Mouse (Mus musculus): ENCODE measurements at regions not wholly inside any gene's neighbourhood (a gene's known extent, or its start where the extent isn't known, plus 50 kb on each side); places are given as distances from the start of the nearest gene placed in this dataset.
A peak's percentile ranks its signal among the peaks of the same experiment; 100 is the strongest.

DNA sequence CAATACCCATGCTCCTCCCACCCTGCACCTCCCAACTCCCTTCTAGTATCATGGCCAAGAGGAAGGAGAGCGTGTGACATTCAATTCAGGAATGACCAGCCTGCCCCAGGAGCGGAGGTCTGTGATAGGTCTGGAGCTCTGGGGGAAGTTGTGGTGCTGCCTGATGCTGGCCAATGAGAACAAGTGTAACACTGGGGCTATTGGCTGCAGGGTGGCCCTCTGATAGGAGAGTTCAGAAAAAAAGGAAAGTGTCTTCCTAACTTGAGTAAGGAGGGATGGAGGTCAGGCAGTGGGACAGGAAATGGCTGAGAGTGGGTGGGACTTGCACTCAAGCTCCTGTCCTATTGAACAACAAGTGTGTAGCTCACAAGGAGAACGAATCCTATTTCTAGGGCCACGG, 111.7 kb upstream of the Rcn1 start:
- peaks cover 1 to 3% of the 10 kb centered on the region in 2 experiments; a peak in 1 of 4 replicates for H3K4me1 ChIP-seq (ENCODE audit: control insufficient read depth in 2 of 2, insufficient read depth in 2 of 2, low read length in 2 of 2, poor library complexity in 1 of 2)
- no peak overlapping the region; the same call in 1 of the 2 replicates for H3K9ac ChIP-seq (ENCODE audit: insufficient read depth, low read depth, low read length, poor library complexity, severe bottlenecking)
- H3K9me3 ChIP-seq (ENCODE audit: control insufficient read depth, insufficient read depth, low read depth, low read length), result no peaks in the 10 kb centered on the region
- H3K4me3 ChIP-seq (ENCODE audit: insufficient read depth in 1 of 2, low read depth in 1 of 2, low read length in 2 of 2, poor library complexity in 1 of 2, severe bottlenecking in 1 of 2), result peak overlapping the region; percentile 61 to 94
- peak; percentile 66 for DNase-seq (ENCODE audit: low read depth, low spot score)
- TF ChIP-seq MAFK (IDR thresholded peaks at IDR 0.05; ENCODE audit: insufficient read depth, low read depth, low read length), result no peak
- TF ChIP-seq CHD2 (IDR thresholded peaks at IDR 0.05; ENCODE audit: low read depth, low read length), result peak; percentile 68
- TF ChIP-seq ZC3H11A (IDR thresholded peaks at IDR 0.05; ENCODE audit: borderline replicate concordance, low read depth, low read length), result no peak
- no peak for TF ChIP-seq HCFC1 (IDR thresholded peaks at IDR 0.05; ENCODE audit: borderline replicate concordance, insufficient read depth, low read length)
- TF ChIP-seq ZNF384 (IDR thresholded peaks at IDR 0.05; ENCODE audit: low read depth, low read length), result peak; percentile 54; the same call in 1 of the 2 replicates
- no peaks in the 10 kb centered on the region for H3K36me3 ChIP-seq (ENCODE audit: control insufficient read depth, insufficient read depth, low read length, poor library complexity, severe bottlenecking)
- in situ Hi-C loops (cut with MboI; ENCODE audit: low sequenced_read_pairs in 2 of 2, unreplicated experiment in 2 of 2), result loop anchor here in 1 of 2 experiments (25.0 kb wide), 1 partner anchor 576 kb away; no protein-coding TSS in a partner anchor
- H3K27ac ChIP-seq (ENCODE audit: insufficient read depth, low read depth, low read length, poor library complexity, severe bottlenecking), result no peak overlapping the region

DNA sequence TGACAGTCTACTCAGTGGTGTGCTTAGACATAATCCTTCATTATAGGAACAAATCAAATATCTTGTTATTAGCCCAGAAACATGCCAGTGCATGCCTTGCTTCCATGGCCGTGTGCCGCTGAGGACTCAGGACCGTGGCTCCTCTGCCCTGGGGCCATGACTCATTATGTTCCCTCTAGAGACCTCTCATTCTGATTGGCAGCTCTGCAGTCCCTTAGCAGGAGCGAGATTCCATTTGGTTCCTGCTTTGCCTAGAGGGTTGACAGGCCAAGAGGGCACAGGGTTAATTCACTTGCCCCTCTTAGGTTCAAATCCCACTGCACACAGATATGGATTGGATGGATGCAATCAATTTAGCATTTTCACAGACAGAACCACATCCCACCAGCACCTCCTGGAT, 112.6 kb upstream of the Rcn1 start:
- H3K9ac ChIP-seq (ENCODE audit: insufficient read depth, low read depth, low read length, poor library complexity, severe bottlenecking), result peak overlapping the region; percentile 65; the same call in 1 of the 2 replicates
- in situ Hi-C loops (cut with MboI; ENCODE audit: low sequenced_read_pairs in 2 of 2, unreplicated experiment in 2 of 2), result loop anchor here in 1 of 2 experiments (25.0 kb wide), 1 partner anchor 576 kb away; no protein-coding TSS in a partner anchor

DNA sequence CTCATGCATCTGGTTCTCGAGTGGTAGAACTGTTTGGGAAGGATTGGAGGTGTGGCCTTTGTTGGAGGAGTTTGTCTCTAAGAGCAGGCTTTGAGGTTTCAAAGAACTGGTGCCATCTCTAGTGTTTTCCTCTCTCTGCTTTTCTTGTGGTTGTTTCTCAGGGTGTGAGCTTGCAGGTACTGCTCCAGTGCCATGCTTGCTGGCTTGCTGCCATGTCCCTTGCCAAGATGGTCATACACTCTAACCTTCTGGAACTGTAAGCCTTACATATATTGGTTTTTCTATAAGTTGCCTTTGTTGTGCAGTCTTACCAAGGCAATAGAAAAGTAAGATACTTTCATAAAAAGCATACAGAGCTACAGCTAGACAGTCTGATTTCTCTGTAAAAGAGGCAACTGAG, 115.1 kb upstream of the Rcn1 start:
- Histone ChIP-seq H3K4me3 (ENCODE audit: insufficient read depth in 1 of 2, low read depth in 1 of 2, low read length in 2 of 2, poor library complexity in 1 of 2, severe bottlenecking in 1 of 2) (no peak overlapping the region), H3K4me1 (ENCODE audit: control insufficient read depth in 2 of 2, insufficient read depth in 2 of 2, low read length in 2 of 2, poor library complexity in 1 of 2) (peaks cover 1 to 3% of the 10 kb centered on the region in 2 experiments; a peak in 1 of 4 replicates), H3K9ac (ENCODE audit: insufficient read depth, low read depth, low read length, poor library complexity, severe bottlenecking) (no peak overlapping the region), H3K36me3 (ENCODE audit: control insufficient read depth, insufficient read depth, low read length, poor library complexity, severe bottlenecking) (no peaks in the 10 kb centered on the region), H3K9me3 (ENCODE audit: control insufficient read depth, insufficient read depth, low read depth, low read length) (no peaks in the 10 kb centered on the region), H3K27ac (ENCODE audit: insufficient read depth, low read depth, low read length, poor library complexity, severe bottlenecking) (no peak overlapping the region)
- no peak for DNase-seq (ENCODE audit: low read depth, low spot score)
- in situ Hi-C loops (cut with MboI; ENCODE audit: low sequenced_read_pairs in 2 of 2, unreplicated experiment in 2 of 2), result loop anchor here in 1 of 2 experiments (25.0 kb wide), 1 partner anchor 573 kb away; no protein-coding TSS in a partner anchor
- TF ChIP-seq HCFC1 (IDR thresholded peaks at IDR 0.05; ENCODE audit: borderline replicate concordance, insufficient read depth, low read length) (no peak), ZC3H11A (IDR thresholded peaks at IDR 0.05; ENCODE audit: borderline replicate concordance, low read depth, low read length) (no peak), MAFK (IDR thresholded peaks at IDR 0.05; ENCODE audit: insufficient read depth, low read depth, low read length) (no peak)

More for the DNA sequence above, 112.6 kb upstream of the Rcn1 start:
- Histone ChIP-seq H3K4me3 (ENCODE audit: insufficient read depth in 1 of 2, low read depth in 1 of 2, low read length in 2 of 2, poor library complexity in 1 of 2, severe bottlenecking in 1 of 2) (peak overlapping the region; percentile 61 to 94), H3K36me3 (ENCODE audit: control insufficient read depth, insufficient read depth, low read length, poor library complexity, severe bottlenecking) (no peaks in the 10 kb centered on the region), H3K27ac (ENCODE audit: insufficient read depth, low read depth, low read length, poor library complexity, severe bottlenecking) (no peak overlapping the region), H3K9me3 (ENCODE audit: control insufficient read depth, insufficient read depth, low read depth, low read length) (no peaks in the 10 kb centered on the region), H3K4me1 (ENCODE audit: control insufficient read depth in 2 of 2, insufficient read depth in 2 of 2, low read length in 2 of 2, poor library complexity in 1 of 2) (peaks cover 1 to 3% of the 10 kb centered on the region in 2 experiments; a peak in 1 of 4 replicates)
- TF ChIP-seq MAFK (IDR thresholded peaks at IDR 0.05; ENCODE audit: insufficient read depth, low read depth, low read length) (no peak), ZNF384 (IDR thresholded peaks at IDR 0.05; ENCODE audit: low read depth, low read length) (no peak), ZC3H11A (IDR thresholded peaks at IDR 0.05; ENCODE audit: borderline replicate concordance, low read depth, low read length) (no peak), CHD2 (IDR thresholded peaks at IDR 0.05; ENCODE audit: low read depth, low read length) (no peak), HCFC1 (IDR thresholded peaks at IDR 0.05; ENCODE audit: borderline replicate concordance, insufficient read depth, low read length) (no peak)
- no peak for DNase-seq (ENCODE audit: low read depth, low spot score)

DNA sequence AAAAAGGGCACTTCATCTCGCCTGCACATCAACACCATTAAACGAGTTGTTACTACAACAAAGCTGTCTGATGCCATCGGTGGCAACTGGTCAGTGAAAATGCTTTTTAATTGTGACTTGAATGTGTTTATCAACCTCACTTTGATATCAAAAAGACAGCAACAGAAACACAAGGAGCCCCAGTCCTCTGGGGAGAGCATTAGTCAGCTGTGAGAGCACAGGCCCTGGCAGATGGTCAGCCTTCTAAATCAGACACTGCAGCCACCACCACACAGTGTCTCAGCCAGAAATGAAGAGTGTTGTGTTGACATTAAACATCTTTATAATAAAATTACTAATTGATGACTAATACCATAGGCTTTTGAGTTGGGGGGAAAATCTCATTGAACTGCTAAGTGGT, 115.8 kb upstream of the Rcn1 start:
- Histone ChIP-seq H3K9me3 (ENCODE audit: control insufficient read depth, insufficient read depth, low read depth, low read length) (no peaks in the 10 kb centered on the region), H3K4me3 (ENCODE audit: insufficient read depth in 1 of 2, low read depth in 1 of 2, low read length in 2 of 2, poor library complexity in 1 of 2, severe bottlenecking in 1 of 2) (no peak overlapping the region), H3K4me1 (ENCODE audit: control insufficient read depth in 2 of 2, insufficient read depth in 2 of 2, low read length in 2 of 2, poor library complexity in 1 of 2) (peaks cover 1 to 3% of the 10 kb centered on the region in 2 experiments; a peak in 1 of 4 replicates), H3K9ac (ENCODE audit: insufficient read depth, low read depth, low read length, poor library complexity, severe bottlenecking) (no peak overlapping the region), H3K27ac (ENCODE audit: insufficient read depth, low read depth, low read length, poor library complexity, severe bottlenecking) (no peak overlapping the region), H3K36me3 (ENCODE audit: control insufficient read depth, insufficient read depth, low read length, poor library complexity, severe bottlenecking) (no peaks in the 10 kb centered on the region)
- in situ Hi-C loops (cut with MboI; ENCODE audit: low sequenced_read_pairs in 2 of 2, unreplicated experiment in 2 of 2), result loop anchor here in 1 of 2 experiments (25.0 kb wide), 1 partner anchor 572 kb away; no protein-coding TSS in a partner anchor
- DNase-seq (ENCODE audit: low read depth, low spot score), result no peak
- TF ChIP-seq HCFC1 (IDR thresholded peaks at IDR 0.05; ENCODE audit: borderline replicate concordance, insufficient read depth, low read length) (no peak), ZC3H11A (IDR thresholded peaks at IDR 0.05; ENCODE audit: borderline replicate concordance, low read depth, low read length) (no peak), CHD2 (IDR thresholded peaks at IDR 0.05; ENCODE audit: low read depth, low read length) (no peak), ZNF384 (IDR thresholded peaks at IDR 0.05; ENCODE audit: low read depth, low read length) (no peak), MAFK (IDR thresholded peaks at IDR 0.05; ENCODE audit: insufficient read depth, low read depth, low read length) (no peak)
